Mouse (Mus musculus) heart, adult 18-20 months (tissue): Measurements from ENCODE around the gene Spred2. TPM values are rescaled to one million over a fixed set of nuclear protein-coding genes. Genes with fewer than 3 reads are reported as not detected.
"Not testable (repeated sequence)": the region's sequence is repeated elsewhere in the genome, so short reads cannot be mapped to it uniquely, and the experiment has no call there.

Experiments used
- DNase-seq, 2 experiments: peaks; one replicate each; pipeline ENCODE4 v3.0.0; 2021 to 2022; ENCODE audit warnings: mixed read lengths in 1 of 2
- total RNA-seq, 2 experiments: library from RNA; stranded (reverse); gene quantifications; 2 replicates each; pipeline ENCODE4 v1.2.3; 2021

Spred2 gene
- total RNA-seq, 2 experiments from 2014 or later: 18.0 to 20.7 TPM

DNA sequence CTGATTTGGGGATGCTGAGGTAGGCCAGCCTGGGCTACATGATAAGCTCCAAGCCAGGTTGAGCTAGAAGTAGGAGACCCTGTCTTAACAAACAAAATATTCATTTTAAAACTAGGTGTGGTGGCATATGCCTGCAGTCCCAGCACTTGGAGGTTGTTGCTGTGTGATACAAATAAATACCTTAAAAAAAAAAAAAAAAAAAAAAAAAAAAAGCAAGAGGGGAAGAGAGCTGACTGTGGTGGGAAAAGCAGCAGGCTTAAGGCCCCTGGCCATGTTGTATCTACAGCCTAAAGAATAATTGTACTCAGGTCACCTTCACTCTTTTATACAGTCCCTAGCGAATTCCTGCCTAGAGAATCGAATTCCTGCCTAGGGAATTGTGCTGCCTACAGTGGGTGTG lies 94.7 kb downstream of the Spred2 start:
- DNase-seq: no peak

- no peak for DNase-seq
Observed at GRCm38 (mm10) chr11:20020720-20021119, 96.5 kb downstream of the Spred2 start.

GRCm38 (mm10) chr11:20022462-20022861 lies 98.3 kb downstream of the Spred2 start:
- no peak for DNase-seq

DNA sequence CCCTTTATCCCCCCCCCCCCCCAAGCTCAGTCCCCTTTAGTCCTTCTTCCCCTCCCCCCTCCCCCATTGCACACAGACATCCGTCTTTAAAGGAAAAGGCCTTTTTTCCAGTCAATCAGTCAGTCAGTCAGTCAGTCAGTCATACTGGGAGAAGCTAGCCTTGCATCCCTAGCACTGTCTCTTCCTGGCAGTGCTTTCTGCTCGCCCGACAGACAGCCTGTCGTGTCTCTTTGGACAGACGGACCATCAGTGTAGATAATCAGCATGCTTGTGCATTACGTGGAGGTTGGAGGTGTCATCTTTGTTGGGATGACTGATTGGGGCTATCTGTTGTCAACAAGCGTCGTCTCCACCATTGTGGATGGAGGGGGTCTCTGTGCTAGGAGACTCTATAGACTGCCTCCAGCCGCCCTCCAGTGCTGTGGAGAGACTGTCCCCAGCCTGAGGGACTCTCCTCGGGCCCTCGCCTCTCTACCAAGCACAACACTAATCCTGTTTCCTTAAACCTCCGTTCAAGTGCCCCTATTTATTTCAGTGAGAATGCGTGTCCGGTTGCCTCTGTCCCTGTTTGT lies 98.8 kb downstream of the Spred2 start:
- DNase-seq: no peak

DNA sequence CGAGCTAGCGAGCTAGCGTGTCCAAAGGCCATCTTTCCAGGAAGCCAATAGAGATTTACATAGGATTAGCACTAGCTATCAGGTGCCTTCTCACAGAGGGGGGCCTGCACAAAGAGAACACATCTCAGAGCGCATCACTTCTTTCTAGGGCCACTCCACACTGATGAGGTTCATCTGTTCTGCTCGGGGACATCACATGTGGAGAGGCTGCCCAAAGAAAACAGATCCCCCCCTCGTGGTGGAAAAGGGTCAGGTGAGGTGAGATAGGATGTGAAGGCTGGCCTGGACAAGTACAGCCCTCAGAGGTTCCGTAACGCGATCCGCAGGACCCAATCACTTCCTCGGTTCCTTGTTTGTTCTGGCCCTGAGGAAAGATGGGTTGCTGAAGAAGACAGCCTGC lies 101.7 kb downstream of the Spred2 start:
- peak; percentile 39 to 47 for DNase-seq

- DNase-seq: no peak
Observed at GRCm38 (mm10) chr11:20027719-20028118, 103.5 kb downstream of the Spred2 start.

- DNase-seq: no peak
Observed at GRCm38 (mm10) chr11:20028396-20028795, 104.2 kb downstream of the Spred2 start.

GRCm38 (mm10) chr11:20029014-20029413 lies 104.8 kb downstream of the Spred2 start:
- DNase-seq: no peak

DNA sequence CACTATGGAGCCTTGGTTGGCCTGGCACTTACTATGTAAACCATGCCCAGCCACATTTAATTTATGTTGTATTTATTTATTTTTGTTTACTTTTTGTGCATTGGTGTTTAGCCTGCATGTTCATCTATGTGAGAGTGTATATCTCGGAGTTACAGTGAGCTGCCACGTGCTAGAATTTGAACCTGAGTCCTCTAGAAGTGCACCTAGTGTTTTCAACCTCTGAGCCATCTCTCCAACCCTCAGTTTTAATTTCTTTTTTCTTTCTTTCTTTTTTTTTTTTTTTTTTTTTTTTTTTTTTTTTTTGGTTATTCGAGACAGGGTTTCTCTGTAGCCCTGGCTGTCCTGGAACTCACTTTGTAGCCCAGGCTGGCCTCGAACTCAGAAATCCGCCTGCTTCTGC lies 106.8 kb downstream of the Spred2 start:
- DNase-seq: not testable (repeated sequence)

GRCm38 (mm10) chr11:20031536-20031935 lies 107.4 kb downstream of the Spred2 start:
- DNase-seq: peak; percentile 18 to 78

DNA sequence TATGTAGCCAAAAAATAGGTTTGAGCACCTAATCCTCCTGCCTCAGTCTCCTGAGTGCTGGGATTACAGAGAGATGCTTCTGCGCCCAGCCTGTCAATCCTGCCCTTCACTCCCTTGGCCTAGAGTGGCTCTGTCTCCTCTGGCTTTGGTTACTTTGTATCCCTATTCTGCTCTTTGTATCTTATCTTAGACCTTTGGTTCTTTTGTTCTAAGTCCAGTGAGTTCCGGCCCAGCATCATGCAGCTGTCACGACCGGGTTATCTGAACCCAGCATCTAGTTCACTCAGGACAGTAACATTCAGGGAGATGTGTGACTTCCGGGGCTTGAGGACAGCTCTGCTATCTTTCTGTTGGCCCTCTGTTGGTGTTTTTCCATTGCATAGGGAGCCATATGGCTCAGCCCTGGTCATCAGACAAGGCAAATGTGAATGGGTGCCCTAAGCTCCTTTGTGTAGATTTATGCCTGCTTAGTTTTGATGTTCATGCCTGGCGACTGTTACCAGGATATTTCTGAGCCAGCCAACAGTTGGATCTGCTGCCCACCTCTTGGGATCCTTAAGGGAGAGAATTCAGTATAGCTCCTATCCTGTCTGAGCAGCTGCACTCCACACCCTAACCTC lies 109.5 kb downstream of the Spred2 start:
- DNase-seq: no peak

DNA sequence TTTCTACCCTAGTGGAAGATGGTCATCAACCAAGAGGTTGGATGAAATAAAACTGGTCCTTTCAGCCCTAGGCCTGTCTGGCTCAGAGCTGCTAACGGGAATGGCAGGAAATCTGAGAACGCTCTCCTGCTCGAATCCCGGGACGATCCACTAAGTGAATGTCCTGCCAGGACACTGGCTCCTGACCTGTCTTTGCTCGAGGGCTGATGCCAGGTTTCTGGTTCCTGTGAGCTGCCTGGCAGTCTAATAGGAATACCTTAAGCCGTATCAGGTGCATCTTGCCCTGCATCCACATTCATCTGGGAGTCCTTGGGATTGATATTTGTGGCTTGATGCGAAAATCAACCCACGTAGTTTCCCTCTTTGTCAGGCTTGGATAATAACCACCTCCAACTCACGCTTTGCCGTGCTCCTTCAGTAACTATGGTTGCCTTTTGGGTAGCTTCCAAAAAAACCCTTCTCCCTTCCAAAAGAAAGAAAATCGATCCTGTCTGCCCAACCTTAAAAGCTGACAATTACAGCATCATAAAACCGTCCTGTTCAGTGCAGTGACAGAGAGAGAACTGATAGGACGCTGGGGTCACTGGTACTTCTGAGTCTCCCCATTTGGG lies 110.3 kb downstream of the Spred2 start:
- DNase-seq: no peak

GRCm38 (mm10) chr11:20035343-20035928 lies 111.3 kb downstream of the Spred2 start:
- no peak for DNase-seq

DNA sequence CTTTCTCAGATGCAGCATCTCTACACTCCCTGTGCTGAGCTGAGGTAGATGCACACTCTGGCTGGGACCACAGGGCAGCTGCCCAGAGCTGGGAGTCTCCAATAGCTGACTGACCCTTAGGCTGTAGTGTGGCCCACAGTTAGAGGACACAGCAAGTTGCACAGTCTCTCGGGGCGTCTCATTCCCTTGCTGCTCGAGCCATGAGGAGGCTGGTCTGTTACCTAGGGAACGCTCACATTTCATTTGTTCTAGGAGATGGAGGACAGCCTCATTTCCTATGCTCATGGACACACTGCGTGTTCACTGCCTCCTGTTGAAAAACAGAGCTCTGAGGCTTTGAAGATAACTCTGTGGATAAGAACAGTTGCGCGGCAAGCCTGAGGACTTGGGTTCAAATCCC lies 111.8 kb downstream of the Spred2 start:
- no peak for DNase-seq

- DNase-seq: no peak
Observed at GRCm38 (mm10) chr11:20037739-20038138, 113.6 kb downstream of the Spred2 start.

- DNase-seq: peak in 1 of 2 experiments; percentile 22
Observed at GRCm38 (mm10) chr11:20038723-20039122, 114.5 kb downstream of the Spred2 start.

GRCm38 (mm10) chr11:20041164-20041920 lies 117.2 kb downstream of the Spred2 start:
- no peak for DNase-seq

DNA sequence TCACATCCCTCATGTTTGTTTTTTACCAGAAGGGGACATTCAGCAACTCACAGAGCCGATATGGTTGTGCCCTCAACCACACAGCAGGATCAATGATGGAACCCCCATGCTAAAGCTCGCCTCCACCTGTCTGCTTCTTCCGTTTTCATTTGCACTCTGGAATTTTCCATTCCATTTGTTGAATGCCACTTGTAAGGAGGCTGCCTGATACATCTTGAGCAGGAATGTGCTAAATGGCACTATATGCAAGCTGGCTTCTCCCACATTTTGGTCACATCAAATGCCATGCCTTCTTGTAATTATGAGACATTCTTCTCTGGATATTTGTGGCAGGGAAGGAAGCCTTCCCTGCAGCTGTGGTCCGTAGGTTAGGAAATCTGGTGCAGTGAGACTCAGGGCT lies 117.9 kb downstream of the Spred2 start:
- DNase-seq: no peak

DNA sequence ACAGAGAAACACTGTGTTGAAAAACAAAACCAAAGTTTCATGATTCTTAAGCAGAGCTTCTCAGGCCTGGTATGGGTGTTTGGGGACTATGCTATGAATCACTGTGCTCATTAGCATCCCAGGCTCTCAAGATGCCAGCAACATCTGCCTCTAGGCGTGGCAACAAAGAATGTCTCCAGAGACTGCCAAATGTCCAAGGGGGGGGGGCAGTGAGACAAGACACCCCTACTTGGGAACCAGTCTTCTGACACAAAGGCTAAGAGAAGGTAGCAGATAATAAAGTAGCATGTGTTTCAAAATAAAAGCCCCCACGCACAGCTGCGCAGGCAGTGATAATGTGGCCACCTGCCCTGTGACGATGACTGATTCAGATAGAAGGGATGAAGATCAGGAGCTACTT lies 119.1 kb downstream of the Spred2 start:
- DNase-seq: no peak

- no peak for DNase-seq
Observed at GRCm38 (mm10) chr11:20045586-20045985, 121.4 kb downstream of the Spred2 start.

GRCm38 (mm10) chr11:20052814-20053536 lies 128.8 kb downstream of the Spred2 start:
- no peak for DNase-seq

DNA sequence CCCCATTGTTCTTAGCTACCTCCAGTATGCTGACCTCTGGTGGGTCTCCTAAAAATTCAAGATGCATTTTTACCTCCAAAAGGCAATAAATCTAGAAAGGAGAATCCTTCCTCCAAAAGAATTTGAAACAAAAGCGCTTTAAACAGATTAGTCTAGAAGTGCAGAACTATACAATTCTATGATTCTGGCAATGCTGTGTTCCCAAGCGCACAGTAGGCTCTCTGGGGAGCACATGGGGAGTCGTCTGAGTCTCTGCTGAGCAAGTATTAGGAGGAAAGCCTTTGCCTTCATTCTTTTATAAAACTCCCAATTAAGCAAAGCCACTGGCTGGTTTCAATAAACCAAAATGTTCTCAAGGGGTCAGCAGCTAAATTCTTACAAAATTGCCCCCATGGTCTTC lies 129.8 kb downstream of the Spred2 start:
- DNase-seq: no peak
